Comparison of ENCODE assay signal across 8 mouse cellular contexts in genomic region chr9:44733671-44734523, GRCm38 (mm10). TPM values are rescaled to one million over a fixed set of nuclear protein-coding genes. Genes with fewer than 3 reads are reported as not detected.
DNase-seq lines count a peak whose midpoint lies in the region; ATAC-seq and TF ChIP-seq lines count a peak whose summit lies in the region.

No protein-coding gene starts in this region.

- WGBS in embryonic facial prominence, embryonic 15.5 days, result 1% methylated on average over 78 of the region's 79 CpGs
- WGBS in heart, embryonic 15.5 days, result 2% methylated on average over 79 of the region's 79 CpGs
- 2% methylated on average over 78 of the region's 79 CpGs for WGBS in kidney, postnatal 0 days

- TF ChIP-seq CTCF in kidney, postnatal 0 days (IDR thresholded peaks at IDR 0.05; ENCODE audit: low read depth), result no peak

- H3K36me3 ChIP-seq in embryonic facial prominence, embryonic 15.5 days, result no peaks in the 10 kb centered on the region
- H3K36me3 ChIP-seq in heart, embryonic 15.5 days, result no peaks in the 10 kb centered on the region
- no peaks in the 10 kb centered on the region for H3K36me3 ChIP-seq in kidney, postnatal 0 days (ENCODE audit: insufficient read depth, low read length)

- peaks cover 56% of the 10 kb centered on the region for H3K4me1 ChIP-seq in embryonic facial prominence, embryonic 15.5 days
- peaks cover 34% of the 10 kb centered on the region for H3K4me1 ChIP-seq in heart, embryonic 15.5 days (replicated peaks)
- peaks cover 32% of the 10 kb centered on the region for H3K4me1 ChIP-seq in kidney, postnatal 0 days (replicated peaks; ENCODE audit: insufficient read depth, low read length)

- peak overlapping the region; percentile 97 for H3K4me2 ChIP-seq in embryonic facial prominence, embryonic 15.5 days (replicated peaks)
- H3K4me2 ChIP-seq in heart, embryonic 15.5 days, result peak overlapping the region; percentile 96
- H3K4me2 ChIP-seq in kidney, postnatal 0 days (ENCODE audit: low read length), result peak overlapping the region; percentile 99

- H3K9ac ChIP-seq in embryonic facial prominence, embryonic 15.5 days, result peak overlapping the region; percentile 37
- peak overlapping the region; percentile 67 for H3K9ac ChIP-seq in heart, embryonic 15.5 days
- peak overlapping the region; percentile 69 for H3K9ac ChIP-seq in kidney, postnatal 0 days (ENCODE audit: low read depth, low read length)

- peak; percentile 28; the same call in 1 of the 2 replicates for ATAC-seq in cerebellum, adult (ENCODE audit: insufficient number of reproducible peaks, low FRiP score, low TSS enrichment)
- ATAC-seq in embryonic facial prominence, embryonic 15.5 days (ENCODE audit: insufficient number of reproducible peaks, low FRiP score, low TSS enrichment, low read depth), result peak; percentile 34
- ATAC-seq in heart, embryonic 15.5 days (replicated peaks; ENCODE audit: insufficient number of reproducible peaks, insufficient read depth, low FRiP score, low read depth), result peak; percentile 54
- ATAC-seq in kidney, postnatal 0 days (replicated peaks; ENCODE audit: low FRiP score, low read depth), result peak; percentile 38; the same call in 1 of the 2 replicates

- peak overlapping the region; percentile 63 for H3K4me3 ChIP-seq in embryonic facial prominence, embryonic 15.5 days (replicated peaks)
- peak overlapping the region; percentile 62 for H3K4me3 ChIP-seq in heart, embryonic 15.5 days
- peak overlapping the region; percentile 61 for H3K4me3 ChIP-seq in kidney, postnatal 0 days (replicated peaks; ENCODE audit: low read depth, low read length)

- peak overlapping the region; percentile 81 for H3K27ac ChIP-seq in embryonic facial prominence, embryonic 15.5 days (replicated peaks)
- H3K27ac ChIP-seq in heart, embryonic 15.5 days, result peak overlapping the region; percentile 74
- H3K27ac ChIP-seq in kidney, postnatal 0 days, result peak overlapping the region; percentile 90

- H3K9me3 ChIP-seq in embryonic facial prominence, embryonic 15.5 days (replicated peaks), result no peaks in the 10 kb centered on the region
- H3K9me3 ChIP-seq in heart, embryonic 15.5 days (replicated peaks), result no peaks in the 10 kb centered on the region
- no peaks in the 10 kb centered on the region for H3K9me3 ChIP-seq in kidney, postnatal 0 days (replicated peaks; ENCODE audit: low read length)

- DNase-seq in cerebellum, postnatal 4 days (ENCODE audit: low spot score in 2 of 2), result no peak
- DNase-seq in adrenal gland, adult 18-20 months (ENCODE audit: low spot score in 2 of 2), result peak; percentile 76
- DNase-seq in kidney, postnatal 0 days (ENCODE audit: low spot score), result peak; percentile 53
- DNase-seq in lung, postnatal 14 days, result peak; percentile 69
- peak; percentile 72 to 75 for DNase-seq in right cerebral cortex, postnatal 10 days (ENCODE audit: low spot score in 2 of 2)

- peaks cover 6% of the 10 kb centered on the region; the same call in 1 of the 2 replicates for H3K27me3 ChIP-seq in embryonic facial prominence, embryonic 15.5 days
- 0 out of 2 replicates have a peak, but pooled peaks cover 3% of the 10 kb centered on the region for H3K27me3 ChIP-seq in heart, embryonic 15.5 days
- H3K27me3 ChIP-seq in kidney, postnatal 0 days (ENCODE audit: insufficient read depth, low read length), result no peaks in the 10 kb centered on the region

RNA-seq across cellular contexts. Expression of gene Phldb1, which starts 1.1 kb away (rescaled TPM):
- total RNA-seq in adrenal gland, adult 18-20 months (2021), result 10 to 100 TPM; 24.1 to 60.8 TPM
- polyA plus RNA-seq in embryonic facial prominence, embryonic 15.5 days (2015; fragmentation: Nextera tagmentation; extraction: Ambion mirVana), result 38.6 and 39.0 TPM in 2 replicates
- polyA plus RNA-seq in heart, embryonic 15.5 days (2015; fragmentation: Nextera tagmentation; extraction: Ambion mirVana), result 23.7 and 31.3 TPM in 2 replicates
- 24.2 and 24.4 TPM in 2 replicates for polyA plus RNA-seq in kidney, postnatal 0 days (2015; fragmentation: Nextera tagmentation; extraction: Ambion mirVana)

RNA-seq across cellular contexts. Expression of gene Arcn1, which starts 33.7 kb away (rescaled TPM):
- total RNA-seq in adrenal gland, adult 18-20 months (2021), result 100 to 1,000 TPM; 139 to 168 TPM
- polyA plus RNA-seq in embryonic facial prominence, embryonic 15.5 days (2015; fragmentation: Nextera tagmentation; extraction: Ambion mirVana), result 191 and 195 TPM in 2 replicates
- 106 and 125 TPM in 2 replicates for polyA plus RNA-seq in heart, embryonic 15.5 days (2015; fragmentation: Nextera tagmentation; extraction: Ambion mirVana)
- polyA plus RNA-seq in kidney, postnatal 0 days (2015; fragmentation: Nextera tagmentation; extraction: Ambion mirVana), result 135 and 149 TPM in 2 replicates

RNA-seq across cellular contexts. Expression of gene Ift46, which starts 33.8 kb away (rescaled TPM):
- total RNA-seq in adrenal gland, adult 18-20 months (2021), result 10 to 100 TPM; 54.0 to 57.6 TPM
- polyA plus RNA-seq in embryonic facial prominence, embryonic 15.5 days (2015; fragmentation: Nextera tagmentation; extraction: Ambion mirVana), result 107 and 125 TPM in 2 replicates
- polyA plus RNA-seq in heart, embryonic 15.5 days (2015; fragmentation: Nextera tagmentation; extraction: Ambion mirVana), result 54.3 and 66.6 TPM in 2 replicates
- polyA plus RNA-seq in kidney, postnatal 0 days (2015; fragmentation: Nextera tagmentation; extraction: Ambion mirVana), result 98.3 and 109 TPM in 2 replicates

Comparison
In these comparisons a context has a peak if more than half of its experiments do, and no peak if none do; other contexts are left out.
1. DNase-seq: peak in adrenal gland, adult 18-20 months (2 of 2), kidney, postnatal 0 days (single experiment), lung, postnatal 14 days (single experiment) and right cerebral cortex, postnatal 10 days (2 of 2); none in cerebellum, postnatal 4 days (0 of 2).
2. Peak in every context shown above with its lines, with median percentiles within 50 percentile points of each other: ATAC-seq, H3K27ac ChIP-seq, H3K4me2 ChIP-seq, H3K4me3 ChIP-seq and H3K9ac ChIP-seq.